Mouse (Mus musculus) MEL (cell line): Measurements from ENCODE around the gene Col4a2.

Source experiments
- E2F4 ChIP-seq: IDR thresholded peaks from 2 replicates; pipeline ENCODE4 v1.6.1; 2011; ENCODE audit warnings: low read depth, low read length, improper control_type of control experiment, borderline replicate concordance
- USF2 ChIP-seq, 2 experiments: IDR thresholded peaks; 2 replicates each; pipeline ENCODE4 v1.6.1; 2011 to 2012; ENCODE audit warnings: improper control_type of control experiment in 2 of 2, low read length in 2 of 2, borderline replicate concordance in 1 of 2, inconsistent platforms in 1 of 2, low read depth in 1 of 2, mild to moderate bottlenecking in 1 of 2; ENCODE audit not compliant: insufficient read depth in 1 of 2

- TF ChIP-seq E2F4 (no peak), USF2 (IDR thresholded peaks at IDR 0.05; ENCODE audit: borderline replicate concordance in 1 of 2, insufficient read depth in 1 of 2, low read depth in 1 of 2, low read length in 2 of 2) (no peak)
Observed at GRCm38 (mm10) chr8:11315179-11315943, 2.8 kb downstream of the Col4a2 start.
